Mouse (Mus musculus) forebrain, embryonic 12.5 days (tissue): ENCODE results near the gene Ccl2. TPM values are rescaled to one million over a fixed set of nuclear protein-coding genes. Genes with fewer than 3 reads are reported as not detected.

Experiments used
- ATAC-seq: fragments of 200-750 bp; cut with Nextera tagmentation; 2 replicates; pipeline ENCODE4 v1.8.0; 2017; ENCODE audit warnings: moderate TSS enrichment; ENCODE audit not compliant: low FRiP score
- H3K27ac ChIP-seq: fragments of 300-500 bp; sonication (generic); 2 replicates; pipeline ENCODE4 v1.5.1; 2016; ENCODE audit warnings: mild to moderate bottlenecking
- H3K27me3 ChIP-seq: fragments of 300-500 bp; sonication (generic); 2 replicates; pipeline ENCODE4 v1.6.1; 2016; ENCODE audit warnings: mild to moderate bottlenecking
- H3K36me3 ChIP-seq: fragments of 300-500 bp; sonication (generic); replicated peaks from 2 replicates; pipeline ENCODE4 v1.6.1; 2016; ENCODE audit warnings: mild to moderate bottlenecking
- H3K4me1 ChIP-seq: fragments of 300-500 bp; sonication (generic); 2 replicates; pipeline ENCODE4 v1.6.1; 2016
- H3K4me2 ChIP-seq: fragments of 300-500 bp; sonication (generic); 2 replicates; pipeline ENCODE4 v1.6.1; 2016; ENCODE audit warnings: mild to moderate bottlenecking, moderate library complexity
- H3K4me3 ChIP-seq: fragments of 300-500 bp; sonication (generic); replicated peaks from 2 replicates; pipeline ENCODE4 v1.5.1; 2016; ENCODE audit warnings: mild to moderate bottlenecking
- H3K9ac ChIP-seq: fragments of 300-500 bp; sonication (generic); 2 replicates; pipeline ENCODE4 v1.6.1; 2016; ENCODE audit warnings: mild to moderate bottlenecking
- H3K9me3 ChIP-seq: fragments of 300-500 bp; sonication (generic); 2 replicates; pipeline ENCODE4 v1.6.1; 2016
- WGBS: fragments of 180-500 bp; shearing (Covaris S2); methylation state at CpG from one replicate; pipeline ENCODE4 v1.1.7; 2016; 5-methylcytosine and 5-hydroxymethylcytosine counted together
- polyA plus RNA-seq: library from polyadenylated mRNA; unstranded; fragments of >200 nt; fragmentation: Nextera tagmentation; extraction: Ambion mirVana; gene quantifications from 2 replicates; pipeline ENCODE4 v1.2.1, GENCODE M21; 2016

Gene Ccl2
- polyA plus RNA-seq, 1 experiment from 2014 or later = 0.49 TPM

GRCm38 (mm10) chr11:82016181-82016780 lies 19.1 kb upstream of the Ccl2 start:
- Histone ChIP-seq H3K4me3 (no peak overlapping the region), H3K27ac (no peak overlapping the region), H3K27me3 (no peaks in the 10 kb centered on the region), H3K9ac (no peak overlapping the region), H3K4me1 (no peaks in the 10 kb centered on the region), H3K4me2 (no peak overlapping the region), H3K36me3 (no peaks in the 10 kb centered on the region), H3K9me3 (no peaks in the 10 kb centered on the region)
- ATAC-seq = no peak
- 76% methylated on average over 3 of the region's 3 CpGs for WGBS

GRCm38 (mm10) chr11:82019389-82019788 lies 16.0 kb upstream of the Ccl2 start:
- Histone ChIP-seq H3K27ac (no peak overlapping the region), H3K27me3 (no peaks in the 10 kb centered on the region), H3K4me2 (no peak overlapping the region), H3K4me3 (no peak overlapping the region), H3K36me3 (no peaks in the 10 kb centered on the region), H3K4me1 (no peaks in the 10 kb centered on the region), H3K9me3 (no peaks in the 10 kb centered on the region), H3K9ac (no peak overlapping the region)
- ATAC-seq = no peak
- WGBS = 81% methylated on average over 2 of the region's 2 CpGs

GRCm38 (mm10) chr11:82019793-82020192 lies 15.6 kb upstream of the Ccl2 start:
- Histone ChIP-seq H3K4me2 (no peak overlapping the region), H3K36me3 (no peaks in the 10 kb centered on the region), H3K9me3 (no peaks in the 10 kb centered on the region), H3K4me1 (no peaks in the 10 kb centered on the region), H3K9ac (no peak overlapping the region), H3K4me3 (no peak overlapping the region), H3K27ac (no peak overlapping the region), H3K27me3 (no peaks in the 10 kb centered on the region)
- no peak for ATAC-seq

GRCm38 (mm10) chr11:82021406-82021805 lies 14.0 kb upstream of the Ccl2 start:
- Histone ChIP-seq H3K36me3 (no peaks in the 10 kb centered on the region), H3K27ac (no peak overlapping the region), H3K4me1 (no peaks in the 10 kb centered on the region), H3K27me3 (no peaks in the 10 kb centered on the region), H3K4me2 (no peak overlapping the region), H3K4me3 (no peak overlapping the region), H3K9ac (no peak overlapping the region), H3K9me3 (no peaks in the 10 kb centered on the region)
- 77% methylated on average over 3 of the region's 3 CpGs for WGBS
- ATAC-seq = no peak

- Histone ChIP-seq H3K9me3 (no peaks in the 10 kb centered on the region), H3K4me1 (no peaks in the 10 kb centered on the region), H3K9ac (no peak overlapping the region), H3K36me3 (no peaks in the 10 kb centered on the region), H3K4me3 (no peak overlapping the region), H3K4me2 (no peak overlapping the region), H3K27ac (no peak overlapping the region), H3K27me3 (no peaks in the 10 kb centered on the region)
- WGBS = 93% methylated on average over 6 of the region's 6 CpGs
- no peak for ATAC-seq
These were observed 12.8 kb upstream of the Ccl2 start for GRCm38 (mm10) chr11:82022504-82023056.

GRCm38 (mm10) chr11:82023769-82024168 lies 11.6 kb upstream of the Ccl2 start:
- H3K27me3 ChIP-seq = no peaks in the 10 kb centered on the region
- H3K36me3 ChIP-seq = no peaks in the 10 kb centered on the region
- no peak overlapping the region for H3K9ac ChIP-seq
- H3K4me3 ChIP-seq = no peak overlapping the region
- H3K4me1 ChIP-seq = no peaks in the 10 kb centered on the region
- ATAC-seq = no peak
- H3K9me3 ChIP-seq = no peaks in the 10 kb centered on the region
- no peak overlapping the region for H3K4me2 ChIP-seq
- no peak overlapping the region for H3K27ac ChIP-seq
- 88% methylated on average over 4 of the region's 4 CpGs for WGBS

GRCm38 (mm10) chr11:82030171-82030570 lies 5.2 kb upstream of the Ccl2 start:
- Histone ChIP-seq H3K4me1 (no peaks in the 10 kb centered on the region), H3K4me3 (no peak overlapping the region), H3K9ac (no peak overlapping the region), H3K27me3 (no peaks in the 10 kb centered on the region), H3K36me3 (no peaks in the 10 kb centered on the region), H3K9me3 (no peaks in the 10 kb centered on the region), H3K27ac (no peak overlapping the region), H3K4me2 (no peak overlapping the region)
- 84% methylated on average over 2 of the region's 2 CpGs for WGBS
- no peak for ATAC-seq

GRCm38 (mm10) chr11:82032136-82032535 lies 3.2 kb upstream of the Ccl2 start:
- no peak for ATAC-seq
- H3K27ac ChIP-seq = no peak overlapping the region
- H3K4me3 ChIP-seq = no peak overlapping the region
- no peaks in the 10 kb centered on the region for H3K27me3 ChIP-seq
- H3K4me2 ChIP-seq = no peak overlapping the region
- no peaks in the 10 kb centered on the region for H3K4me1 ChIP-seq
- H3K9me3 ChIP-seq = no peaks in the 10 kb centered on the region
- H3K9ac ChIP-seq = no peak overlapping the region
- H3K36me3 ChIP-seq = no peaks in the 10 kb centered on the region

- Histone ChIP-seq H3K27me3 (no peaks in the 10 kb centered on the region), H3K36me3 (no peaks in the 10 kb centered on the region), H3K27ac (no peak overlapping the region), H3K9ac (no peak overlapping the region), H3K4me1 (no peaks in the 10 kb centered on the region), H3K4me3 (no peak overlapping the region), H3K4me2 (no peak overlapping the region), H3K9me3 (no peaks in the 10 kb centered on the region)
- WGBS = 64% methylated on average over 8 of the region's 8 CpGs
- no peak for ATAC-seq
These were observed 2.6 kb upstream of the Ccl2 start for GRCm38 (mm10) chr11:82032678-82033344.

- Histone ChIP-seq H3K9me3 (no peaks in the 10 kb centered on the region), H3K27ac (no peak overlapping the region), H3K36me3 (no peaks in the 10 kb centered on the region), H3K4me1 (no peaks in the 10 kb centered on the region), H3K27me3 (no peaks in the 10 kb centered on the region), H3K4me2 (no peak overlapping the region), H3K4me3 (no peak overlapping the region), H3K9ac (no peak overlapping the region)
- 87% methylated on average over 7 of the region's 7 CpGs for WGBS
- ATAC-seq = no peak
These were observed 925 bp upstream of the Ccl2 start for GRCm38 (mm10) chr11:82034446-82034845.

GRCm38 (mm10) chr11:82035857-82036256 lies 486 bp downstream of the Ccl2 start:
- 94% methylated on average over 2 of the region's 2 CpGs for WGBS
- ATAC-seq = no peak
- H3K4me1 ChIP-seq = no peaks in the 10 kb centered on the region
- no peak overlapping the region for H3K27ac ChIP-seq
- H3K4me2 ChIP-seq = no peak overlapping the region
- no peaks in the 10 kb centered on the region for H3K27me3 ChIP-seq
- H3K36me3 ChIP-seq = no peaks in the 10 kb centered on the region
- no peak overlapping the region for H3K4me3 ChIP-seq
- H3K9me3 ChIP-seq = no peaks in the 10 kb centered on the region
- H3K9ac ChIP-seq = no peak overlapping the region

- Histone ChIP-seq H3K4me3 (no peak within 1 kb of the TSS), H3K9me3 (no peaks in the 10 kb centered on the region), H3K4me1 (no peaks in the 10 kb centered on the region), H3K27me3 (no peaks in the 10 kb centered on the region; the same call in 1 of the 2 replicates), H3K36me3 (no peaks in the 10 kb centered on the region), H3K9ac (no peak within 1 kb of the TSS), H3K4me2 (no peak within 1 kb of the TSS), H3K27ac (no peak within 1 kb of the TSS)
- ATAC-seq = no peak
- WGBS = 52% methylated on average over 2 of the region's 2 CpGs
These were observed 3.2 kb downstream of the Ccl2 start, which contains the start of gene Gm17268 for GRCm38 (mm10) chr11:82038535-82038934. TSS of gene Gm17268 (minus strand) at chr11:82038562.

- H3K4me3 ChIP-seq = no peak overlapping the region
- no peak overlapping the region for H3K4me2 ChIP-seq
- no peaks in the 10 kb centered on the region for H3K9me3 ChIP-seq
- no peaks in the 10 kb centered on the region for H3K4me1 ChIP-seq
- H3K36me3 ChIP-seq = no peaks in the 10 kb centered on the region
- H3K27me3 ChIP-seq = no peaks in the 10 kb centered on the region; the same call in 1 of the 2 replicates
- no peak for ATAC-seq
- H3K27ac ChIP-seq = no peak overlapping the region
- 80% methylated on average over 3 of the region's 3 CpGs for WGBS
- H3K9ac ChIP-seq = no peak overlapping the region
These were observed 3.8 kb downstream of the Ccl2 start for GRCm38 (mm10) chr11:82039132-82039660.
